Mouse (Mus musculus) olfactory bulb, adult 2 months (tissue): ENCODE results near the gene D3Ertd254e.

Experiments
- CTCF ChIP-seq: fragments of 200-500 bp; IDR thresholded peaks from 2 replicates; pipeline ENCODE4 v1.5.1; 2012; ENCODE audit warnings: low read depth, mild to moderate bottlenecking, low read length, moderate library complexity; ENCODE audit not compliant: insufficient read depth
- POLR2A ChIP-seq: fragments of 200-500 bp; IDR thresholded peaks from 2 replicates; pipeline ENCODE4 v1.6.1; 2012; ENCODE audit warnings: mild to moderate bottlenecking, low read depth, low read length, moderate library complexity; ENCODE audit not compliant: insufficient read depth

GRCm38 (mm10) chr3:36155268-36155667 is 4.5 kb downstream of the D3Ertd254e start:
- TF ChIP-seq POLR2A (no peak), CTCF (no peak)
